Mouse (Mus musculus) lung, postnatal 4 days (tissue): ENCODE data around the gene Tldc1.

Experiments
- DNase-seq, 2 experiments: peaks; one replicate each; pipeline ENCODE4 v3.0.0; 2021

The Tldc1 gene

GRCm38 (mm10) chr8:119716730-119717299, 61.4 kb downstream of the Tldc1 start:
- DNase-seq: no peak

- DNase-seq: peak; percentile 77 to 85
These were observed 63.0 kb downstream of the Tldc1 start for GRCm38 (mm10) chr8:119715221-119715620.

GRCm38 (mm10) chr8:119713421-119713820, 64.8 kb downstream of the Tldc1 start:
- peak in 1 of 2 experiments; percentile 55 for DNase-seq

DNA sequence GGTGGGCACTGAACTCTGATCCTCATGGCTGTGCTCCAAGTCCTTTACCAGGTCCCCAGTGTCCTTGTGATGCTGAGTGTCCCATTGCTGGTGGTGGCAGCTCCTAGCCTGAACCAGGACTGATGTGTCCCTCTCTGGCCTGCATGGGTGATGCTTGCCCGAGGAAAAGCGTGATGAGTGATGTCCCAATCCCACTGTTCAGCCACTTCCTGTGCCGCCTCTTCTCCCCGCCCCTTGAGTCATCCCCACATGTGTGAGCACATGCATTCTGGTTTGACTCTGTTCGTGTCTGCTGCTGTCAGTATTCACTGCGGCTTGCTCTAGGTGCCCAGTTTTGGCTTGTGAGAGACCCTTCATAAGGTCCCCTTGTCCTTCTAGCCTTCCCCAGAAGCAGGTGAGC, 66.0 kb downstream of the Tldc1 start:
- DNase-seq: peak; percentile 62 to 67
